8 mouse cellular contexts compared by ENCODE assay signal in the genomic region with DNA sequence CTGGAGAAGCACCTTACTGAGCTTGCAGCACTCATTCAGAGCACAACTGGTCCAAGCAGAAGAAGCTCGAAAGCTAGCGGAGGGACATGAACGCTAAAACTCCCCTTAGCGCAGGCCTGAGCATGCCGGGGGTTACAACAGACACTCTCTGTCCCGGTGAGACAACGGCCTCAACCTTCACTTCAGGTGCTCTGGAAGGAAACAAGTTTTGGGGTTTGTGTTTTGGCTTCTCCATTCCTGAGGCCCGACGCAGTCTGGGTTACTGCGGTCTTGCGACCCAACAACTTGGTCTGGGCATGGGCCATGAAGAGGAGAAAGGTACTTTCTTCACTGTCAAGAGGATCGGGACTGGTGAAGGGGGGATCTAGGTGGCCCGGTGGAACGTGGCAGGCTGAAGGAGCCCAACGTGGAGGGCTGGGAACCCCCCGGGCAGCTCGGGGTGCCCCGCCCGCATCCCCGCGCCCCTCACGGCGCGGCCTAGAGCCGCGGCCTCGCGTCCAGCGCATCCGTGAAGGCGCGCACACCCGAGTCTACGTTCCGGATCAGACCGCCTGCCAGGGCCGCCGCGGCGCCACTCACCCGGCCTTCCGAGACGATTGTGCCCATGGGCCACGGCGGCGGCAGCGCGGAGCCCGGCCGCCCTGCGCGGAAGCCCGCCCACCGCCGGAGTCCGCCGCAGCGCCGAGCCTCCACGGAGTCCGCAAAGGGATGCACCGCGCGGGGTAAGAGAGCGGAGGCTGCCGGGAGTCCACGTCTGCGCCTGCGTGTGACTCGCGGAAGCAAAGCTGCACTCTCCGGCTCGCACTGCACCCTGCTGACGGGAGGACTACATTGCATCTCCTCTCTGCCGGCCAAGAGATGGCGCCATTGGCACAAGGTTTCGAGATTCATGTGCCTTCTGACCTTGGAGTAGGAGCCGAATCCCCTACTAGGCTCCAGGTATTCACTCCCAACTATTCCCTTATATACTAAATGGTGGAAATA. TPM values are rescaled to one million over a fixed set of nuclear protein-coding genes. Genes with fewer than 3 reads are reported as not detected.
DNase-seq lines count a peak whose midpoint lies in the region; ATAC-seq lines count a peak whose summit lies in the region.

No protein-coding gene starts in this region.

- peak; percentile 99 for ATAC-seq in inflammation-experienced regulatory T-cells, adult 6 months
- ATAC-seq in megakaryocyte-erythroid progenitor cell, adult 5-6 weeks (replicated peaks; ENCODE audit: low FRiP score, low TSS enrichment, poor library complexity, severe bottlenecking) = peak; percentile 98

- intact Hi-C loops in gastrocnemius, postnatal 14 days (cut with DNase I; ENCODE audit: low total_unique reads) = no loop called here
- intact Hi-C loops in left cerebral cortex, postnatal 10 days (cut with DNase I) = loop anchor here (2.0 to 5.0 kb wide), 2 partner anchors 84 to 270 kb away; no protein-coding TSS in a partner anchor

- DNase-seq in adrenal gland, adult (ENCODE audit: inconsistent age in 2 of 2, low spot score in 1 of 2) = peak; percentile 95 to 99
- DNase-seq in embryo, embryonic 10.5 days (ENCODE audit: low spot score) = peak; percentile 96
- DNase-seq in gastrocnemius, postnatal 14 days = peak; percentile 95
- DNase-seq in left cerebral cortex, postnatal 10 days (ENCODE audit: extremely low spot score in 1 of 2, low spot score in 2 of 2) = peak; percentile 93 to 96
- DNase-seq in right cerebral cortex, postnatal 25 days = peak; percentile 95
- DNase-seq in urinary bladder, postnatal 4 days (ENCODE audit: low spot score in 2 of 2) = peak; percentile 90 to 92

RNA-seq across cellular contexts. Expression of a gene that starts 1.2 kb away (rescaled TPM):
- 10 to 100 TPM; 45.0 to 49.5 TPM for total RNA-seq in gastrocnemius, postnatal 14 days (2021)
- 10 to 100 TPM; 31.6 to 40.5 (median 38.6) TPM for polyA plus RNA-seq in inflammation-experienced regulatory T-cells, adult 6 months (2017; shearing (Covaris generic))
- total RNA-seq in left cerebral cortex, postnatal 10 days (2021) = 100 to 1,000 TPM in 1 of 2 experiments, 10 to 100 TPM in 1; 97.9 to 109 TPM
- 185 and 214 TPM in 2 replicates for total RNA-seq in megakaryocyte-erythroid progenitor cell, adult 5-6 weeks (2014; fragmentation: Nextera tagmentation)
- total RNA-seq in megakaryocyte-erythroid progenitor cell, adult 5-6 weeks (2017) = 167 and 217 TPM in 2 replicates

RNA-seq across cellular contexts. Expression of a gene that starts 23.3 kb away (rescaled TPM):
- not detected for total RNA-seq in gastrocnemius, postnatal 14 days (2021)
- polyA plus RNA-seq in inflammation-experienced regulatory T-cells, adult 6 months (2017; shearing (Covaris generic)) = not detected
- not detected for total RNA-seq in left cerebral cortex, postnatal 10 days (2021)
- total RNA-seq in megakaryocyte-erythroid progenitor cell, adult 5-6 weeks (2014; fragmentation: Nextera tagmentation) = not detected in 2 replicates
- total RNA-seq in megakaryocyte-erythroid progenitor cell, adult 5-6 weeks (2017) = not detected in 2 replicates

RNA-seq across cellular contexts. Expression of a gene that starts 39.8 kb away (rescaled TPM):
- under 1 TPM; 0.16 to 0.42 TPM for total RNA-seq in gastrocnemius, postnatal 14 days (2021)
- polyA plus RNA-seq in inflammation-experienced regulatory T-cells, adult 6 months (2017; shearing (Covaris generic)) = 100 to 1,000 TPM in 2 of 3 experiments, 10 to 100 TPM in 1; 79.6 to 261 (median 234) TPM
- total RNA-seq in left cerebral cortex, postnatal 10 days (2021) = under 1 TPM; 0.11 to 0.22 TPM
- total RNA-seq in megakaryocyte-erythroid progenitor cell, adult 5-6 weeks (2014; fragmentation: Nextera tagmentation) = 0.17 TPM in 1 of 2 replicates, not detected in the other
- total RNA-seq in megakaryocyte-erythroid progenitor cell, adult 5-6 weeks (2017) = not detected in 2 replicates

RNA-seq across cellular contexts. Expression of a gene that starts 48.9 kb away (rescaled TPM):
- 10 to 100 TPM; 14.9 to 20.5 TPM for total RNA-seq in gastrocnemius, postnatal 14 days (2021)
- polyA plus RNA-seq in inflammation-experienced regulatory T-cells, adult 6 months (2017; shearing (Covaris generic)) = 10 to 100 TPM; 15.8 to 18.2 (median 16.4) TPM
- total RNA-seq in left cerebral cortex, postnatal 10 days (2021) = 10 to 100 TPM; 23.5 to 29.7 TPM
- total RNA-seq in megakaryocyte-erythroid progenitor cell, adult 5-6 weeks (2014; fragmentation: Nextera tagmentation) = 5.4 and 7.9 TPM in 2 replicates
- 6.2 and 12.1 TPM in 2 replicates for total RNA-seq in megakaryocyte-erythroid progenitor cell, adult 5-6 weeks (2017)

Comparison
In these comparisons a context has a peak if more than half of its experiments do, and no peak if none do; other contexts are left out.
1. Peak in every context shown above with its lines: DNase-seq and ATAC-seq.